Mouse (Mus musculus) limb, embryonic 15.5 days (tissue): ENCODE data around the gene Tfr2. TPM values are rescaled to one million over a fixed set of nuclear protein-coding genes. Genes with fewer than 3 reads are reported as not detected.

Source experiments
- ATAC-seq: fragments of 200-750 bp; cut with Nextera tagmentation; 2 replicates; pipeline ENCODE4 v1.8.0; 2017; ENCODE audit warnings: low read depth, moderate TSS enrichment; ENCODE audit not compliant: insufficient number of reproducible peaks, low FRiP score, low TSS enrichment
- H3K27ac ChIP-seq: fragments of 300-500 bp; sonication (generic); 2 replicates; pipeline ENCODE4 v1.5.1; 2015; ENCODE audit warnings: moderate library complexity, mild to moderate bottlenecking, inconsistent platforms
- H3K27me3 ChIP-seq: fragments of 300-500 bp; sonication (generic); 2 replicates; pipeline ENCODE4 v1.6.1; 2015; ENCODE audit warnings: inconsistent platforms
- H3K36me3 ChIP-seq: fragments of 300-500 bp; sonication (generic); 2 replicates; pipeline ENCODE4 v1.6.1; 2015; ENCODE audit warnings: inconsistent platforms
- H3K4me1 ChIP-seq: fragments of 300-500 bp; sonication (generic); 2 replicates; pipeline ENCODE4 v1.6.1; 2015; ENCODE audit warnings: inconsistent platforms
- H3K4me2 ChIP-seq: fragments of 300-500 bp; sonication (generic); 2 replicates; pipeline ENCODE4 v1.6.1; 2015; ENCODE audit warnings: mild to moderate bottlenecking, inconsistent platforms
- H3K4me3 ChIP-seq: fragments of 300-500 bp; sonication (generic); 2 replicates; pipeline ENCODE4 v1.5.1; 2015; ENCODE audit warnings: mild to moderate bottlenecking, inconsistent platforms
- H3K9ac ChIP-seq: fragments of 300-500 bp; sonication (generic); 2 replicates; pipeline ENCODE4 v1.6.1; 2015; ENCODE audit warnings: inconsistent platforms
- H3K9me3 ChIP-seq: fragments of 300-500 bp; sonication (generic); 2 replicates; pipeline ENCODE4 v1.6.1; 2016; ENCODE audit warnings: inconsistent platforms
- WGBS: fragments of 180-500 bp; shearing (Covaris S2); methylation state at CpG from one replicate; pipeline ENCODE4 v1.1.7; 2015; 5-methylcytosine and 5-hydroxymethylcytosine counted together
- polyA plus RNA-seq: library from polyadenylated mRNA; unstranded; fragments of >200 nt; fragmentation: Nextera tagmentation; extraction: Ambion mirVana; gene quantifications from 2 replicates; pipeline ENCODE4 v1.2.1, GENCODE M21; 2015

Gene Tfr2
- 1.4 and 1.6 TPM in 2 replicates for polyA plus RNA-seq

DNA sequence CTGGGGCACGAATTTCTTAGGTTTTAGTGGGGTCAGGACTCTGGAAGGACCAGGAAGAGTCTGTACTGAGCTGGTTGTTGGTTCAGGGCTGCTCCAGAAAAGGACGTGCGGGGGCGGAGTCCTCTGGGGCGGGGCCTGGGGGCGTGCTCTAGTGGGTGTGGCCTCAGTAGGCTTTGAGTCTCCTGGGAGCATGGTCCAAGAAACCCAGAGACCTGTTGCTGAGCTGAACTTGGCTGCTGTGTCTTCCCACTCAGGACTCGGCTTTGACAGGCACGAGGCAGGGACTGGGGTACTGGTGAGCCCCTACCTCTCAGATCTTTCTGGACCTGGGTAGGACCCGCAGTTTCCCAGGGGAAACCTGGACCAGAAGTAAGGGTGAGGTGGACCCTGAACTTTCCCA, at the start of gene Tfr2:
TSS of gene Tfr2 (plus strand) at position 176 of the 400 bp plus-strand sequence.
- H3K9ac ChIP-seq, result no peak within 1 kb of the TSS

DNA sequence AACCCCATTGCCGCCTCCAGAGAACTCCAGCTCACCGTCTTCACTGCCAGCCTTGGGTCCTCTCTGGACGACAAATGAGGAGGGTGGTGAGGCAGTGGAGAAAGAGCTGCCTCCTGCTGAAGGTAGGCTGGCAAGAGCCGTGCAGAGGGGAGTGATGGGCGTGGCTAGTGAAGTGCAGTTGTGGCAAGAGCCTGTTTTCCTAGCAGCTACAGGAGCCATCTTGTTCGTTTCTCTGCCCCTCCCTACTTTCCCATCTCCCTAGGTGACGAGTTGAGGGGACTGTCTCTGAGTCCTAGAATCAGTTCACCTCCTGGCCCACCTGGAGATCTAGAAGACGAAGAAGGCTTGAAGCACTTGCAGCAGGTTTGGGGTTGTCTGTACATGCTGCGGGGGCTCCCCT, 47.8 kb upstream of the Tfr2 start:
- H3K9me3 ChIP-seq, result no peaks in the 10 kb centered on the region
- H3K9ac ChIP-seq, result no peak overlapping the region
- WGBS, result 80% methylated on average over 9 of the region's 9 CpGs
- H3K4me2 ChIP-seq, result no peak overlapping the region
- no peak for ATAC-seq
- H3K4me3 ChIP-seq, result no peak overlapping the region
- H3K4me1 ChIP-seq, result peaks cover 17% of the 10 kb centered on the region
- H3K27ac ChIP-seq, result no peak overlapping the region
- H3K36me3 ChIP-seq, result peaks cover 87% of the 10 kb centered on the region
- H3K27me3 ChIP-seq, result no peaks in the 10 kb centered on the region

More for the DNA sequence above, at the start of gene Tfr2:
- H3K27me3 ChIP-seq, result peaks cover 14% of the 10 kb centered on the region
- peaks cover 9% of the 10 kb centered on the region for H3K4me1 ChIP-seq
- H3K36me3 ChIP-seq, result no peaks in the 10 kb centered on the region
- no peak within 1 kb of the TSS for H3K4me3 ChIP-seq
- no peak within 1 kb of the TSS for H3K4me2 ChIP-seq
- H3K9me3 ChIP-seq, result no peaks in the 10 kb centered on the region
- ATAC-seq, result no peak
- H3K27ac ChIP-seq, result no peak within 1 kb of the TSS
- 26% methylated on average over 9 of the region's 9 CpGs for WGBS

DNA sequence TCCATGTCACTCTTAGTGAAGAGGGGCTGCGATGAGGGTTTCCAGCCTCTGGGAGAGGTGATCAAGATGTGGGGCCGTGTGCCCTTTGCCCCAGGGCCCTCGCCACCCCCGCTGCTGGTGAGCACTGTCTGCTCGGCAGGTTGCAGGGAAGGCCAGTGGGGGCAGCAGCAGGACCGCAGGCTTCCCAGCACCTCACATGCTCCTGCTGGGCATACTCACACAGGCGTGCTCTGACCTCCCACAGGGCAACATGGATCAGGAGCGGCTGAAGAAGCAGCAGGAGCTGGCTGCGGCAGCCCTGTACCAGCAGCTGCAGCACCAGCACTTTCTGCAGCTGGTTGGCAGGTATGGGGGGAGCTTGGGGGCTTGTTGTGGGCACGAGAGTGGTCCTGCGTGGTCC, 46.9 kb upstream of the Tfr2 start:
- Histone ChIP-seq H3K4me2 (no peak overlapping the region), H3K4me1 (peaks cover 22% of the 10 kb centered on the region), H3K9me3 (no peaks in the 10 kb centered on the region), H3K27me3 (no peaks in the 10 kb centered on the region), H3K9ac (no peak overlapping the region), H3K36me3 (peaks cover 90% of the 10 kb centered on the region), H3K27ac (no peak overlapping the region), H3K4me3 (no peak overlapping the region)
- 71% methylated on average over 11 of the region's 11 CpGs for WGBS
- ATAC-seq, result no peak

DNA sequence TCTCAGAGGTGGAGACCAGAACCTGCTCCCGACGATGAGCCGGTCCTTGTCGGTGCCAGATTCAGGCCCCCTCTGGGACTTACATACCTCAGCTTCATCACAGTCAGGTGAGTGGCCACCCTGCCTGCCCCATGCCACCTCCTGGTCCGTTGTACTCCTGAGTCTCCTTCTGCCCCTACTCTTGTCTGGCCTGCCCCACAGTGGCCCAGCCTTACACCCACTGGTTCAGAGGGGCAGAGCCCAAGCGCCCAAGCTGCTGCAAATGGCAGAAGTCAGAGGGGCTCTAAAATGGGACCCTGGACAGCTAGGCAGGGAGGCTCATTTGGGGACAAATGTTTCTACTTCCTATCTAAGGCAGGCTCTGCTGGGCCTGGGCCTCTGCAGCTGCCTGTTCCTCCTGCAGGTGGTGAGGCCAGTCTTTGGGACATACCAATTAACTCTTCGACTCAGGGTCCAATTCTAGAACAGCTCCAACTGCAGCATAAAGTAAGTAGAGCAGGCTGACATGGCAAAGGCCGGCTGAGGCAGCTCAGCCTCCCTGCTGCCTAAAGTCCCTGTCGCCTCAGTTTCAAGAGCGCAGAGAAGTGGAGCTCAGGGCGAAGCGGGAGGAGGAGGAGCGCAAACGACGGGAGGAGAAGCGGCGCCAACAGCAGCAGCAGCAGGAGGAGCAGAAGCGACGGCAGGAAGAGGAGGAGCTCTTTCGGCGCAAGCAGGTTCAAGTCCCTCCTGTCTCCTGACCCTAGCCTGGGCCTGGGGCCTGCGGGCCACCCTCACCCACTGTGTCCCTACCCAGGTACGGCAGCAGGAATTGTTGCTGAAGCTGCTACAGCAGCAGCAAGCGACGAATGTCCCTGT, 46.0 kb upstream of the Tfr2 start:
- 81% methylated on average over 25 of the region's 25 CpGs for WGBS
- Histone ChIP-seq H3K4me2 (no peak overlapping the region), H3K4me3 (no peak overlapping the region), H3K9ac (no peak overlapping the region), H3K36me3 (peaks cover 95% of the 10 kb centered on the region), H3K27me3 (no peaks in the 10 kb centered on the region), H3K4me1 (peaks cover 31% of the 10 kb centered on the region), H3K27ac (peak overlapping the region; percentile 63; the same call in 1 of the 2 replicates), H3K9me3 (no peaks in the 10 kb centered on the region)
- ATAC-seq, result no peak

DNA sequence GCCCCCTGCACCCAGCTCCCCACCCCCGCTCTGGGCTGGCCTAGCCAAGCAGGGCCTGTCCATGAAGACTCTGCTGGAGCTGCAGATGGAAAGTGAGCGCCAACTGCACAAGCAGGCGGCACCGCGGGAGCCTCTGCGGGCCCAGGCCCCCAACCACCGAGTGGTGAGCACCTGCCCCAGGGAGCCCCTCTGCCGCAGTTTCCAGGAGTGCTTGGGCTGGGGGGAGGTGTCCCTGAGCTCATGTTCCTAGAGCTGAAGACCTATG, 45.5 kb upstream of the Tfr2 start:
- no peaks in the 10 kb centered on the region for H3K9me3 ChIP-seq
- peak overlapping the region; percentile 48; the same call in 1 of the 2 replicates for H3K27ac ChIP-seq
- H3K9ac ChIP-seq, result no peak overlapping the region
- peaks cover 95% of the 10 kb centered on the region for H3K36me3 ChIP-seq
- no peaks in the 10 kb centered on the region for H3K27me3 ChIP-seq
- H3K4me1 ChIP-seq, result peaks cover 32% of the 10 kb centered on the region
- H3K4me3 ChIP-seq, result no peak overlapping the region
- ATAC-seq, result no peak
- H3K4me2 ChIP-seq, result no peak overlapping the region
- WGBS, result 81% methylated on average over 8 of the region's 8 CpGs

DNA sequence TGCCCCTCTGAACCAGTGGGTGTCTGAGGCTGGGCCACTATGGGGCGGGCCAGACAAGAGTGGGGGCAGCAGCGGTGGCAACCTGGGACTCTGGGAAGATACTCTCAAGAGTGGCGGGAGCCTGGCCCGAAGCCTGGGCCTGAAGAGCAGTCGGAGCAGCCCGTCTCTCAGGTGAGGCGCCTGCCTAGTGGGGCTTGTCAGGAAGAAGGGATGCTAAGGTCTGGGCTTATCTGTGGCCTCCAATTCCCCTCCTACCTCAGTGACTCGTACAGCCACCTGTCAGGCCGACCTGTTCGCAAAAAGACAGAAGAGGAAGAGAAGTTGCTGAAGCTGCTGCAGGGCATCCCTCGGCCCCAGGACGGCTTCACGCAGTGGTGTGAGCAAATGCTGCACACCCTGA, 45.0 kb upstream of the Tfr2 start:
- no peak for ATAC-seq
- H3K9ac ChIP-seq, result no peak overlapping the region
- peak overlapping the region; percentile 50 for H3K27ac ChIP-seq
- WGBS, result 87% methylated on average over 10 of the region's 13 CpGs
- no peaks in the 10 kb centered on the region for H3K27me3 ChIP-seq
- H3K4me1 ChIP-seq, result peaks cover 37% of the 10 kb centered on the region
- no peak overlapping the region for H3K4me3 ChIP-seq
- no peaks in the 10 kb centered on the region for H3K9me3 ChIP-seq
- no peak overlapping the region for H3K4me2 ChIP-seq
- H3K36me3 ChIP-seq, result peaks cover 95% of the 10 kb centered on the region

DNA sequence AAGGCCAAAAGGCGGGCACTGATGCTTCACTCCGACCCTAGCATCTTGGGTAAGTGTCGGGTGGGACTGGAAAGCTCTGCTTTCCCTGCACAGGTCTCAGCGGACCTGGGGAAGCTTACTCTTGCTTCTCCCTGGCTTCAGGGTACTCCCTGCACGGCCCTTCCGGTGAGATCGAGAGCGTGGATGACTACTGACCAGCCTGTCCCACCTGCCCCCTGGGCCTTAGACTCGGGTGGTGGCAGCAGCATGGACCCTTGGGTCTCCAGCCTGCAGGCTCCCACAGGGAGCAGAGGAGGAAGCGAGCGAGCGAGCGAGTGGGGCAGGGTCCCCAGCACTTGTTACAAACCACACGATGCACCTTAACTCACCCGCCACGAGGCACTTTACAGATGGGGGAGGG, 44.1 kb upstream of the Tfr2 start:
- Histone ChIP-seq H3K4me3 (no peak overlapping the region), H3K27ac (peak overlapping the region; percentile 50), H3K9me3 (no peaks in the 10 kb centered on the region), H3K36me3 (peaks cover 93% of the 10 kb centered on the region), H3K4me1 (peaks cover 46% of the 10 kb centered on the region), H3K9ac (no peak overlapping the region), H3K4me2 (no peak overlapping the region), H3K27me3 (no peaks in the 10 kb centered on the region)
- WGBS, result 75% methylated on average over 16 of the region's 16 CpGs
- no peak for ATAC-seq

DNA sequence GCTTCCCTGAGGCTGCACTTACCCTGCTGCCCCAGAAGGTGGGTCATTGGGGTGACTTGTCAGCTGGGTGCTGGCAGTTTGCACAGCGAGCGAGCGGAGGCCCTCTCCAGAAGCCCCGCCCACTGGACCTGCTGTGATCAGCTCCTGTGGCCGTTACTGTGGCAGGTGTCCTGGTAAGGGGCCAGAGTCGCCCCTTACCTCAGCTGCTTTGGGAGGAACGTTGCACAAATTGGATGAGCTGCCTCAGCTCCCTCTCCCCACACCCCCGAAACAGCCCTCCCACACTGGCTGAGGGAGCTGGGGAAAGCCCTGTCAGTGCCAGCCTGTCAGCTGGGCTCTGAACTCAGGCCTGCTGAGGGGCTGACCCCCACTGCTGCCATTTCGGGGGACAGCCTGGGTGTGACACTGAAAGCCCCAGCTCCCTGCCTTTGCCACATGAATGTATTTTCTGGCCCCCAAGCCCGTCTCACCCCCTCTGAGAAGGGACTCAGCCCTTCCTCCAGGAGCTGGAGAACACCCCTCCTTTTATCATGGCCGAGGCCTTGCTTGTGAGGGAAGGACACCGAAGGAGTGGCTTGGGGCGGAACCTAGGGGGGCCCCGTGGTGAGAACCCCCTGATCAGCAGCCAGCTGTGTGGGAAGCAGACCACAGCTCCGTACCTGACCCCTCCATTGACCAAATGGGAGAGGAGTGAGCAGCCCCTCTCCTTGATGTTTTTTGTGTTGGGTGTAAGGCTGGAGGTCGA, 43.3 kb upstream of the Tfr2 start:
- Histone ChIP-seq H3K9me3 (no peaks in the 10 kb centered on the region), H3K4me2 (no peak overlapping the region), H3K27me3 (no peaks in the 10 kb centered on the region), H3K36me3 (peaks cover 84% of the 10 kb centered on the region), H3K9ac (no peak overlapping the region), H3K27ac (peak overlapping the region; percentile 50), H3K4me3 (no peak overlapping the region), H3K4me1 (peaks cover 49% of the 10 kb centered on the region)
- ATAC-seq, result no peak
- WGBS, result 48% methylated on average over 16 of the region's 16 CpGs

DNA sequence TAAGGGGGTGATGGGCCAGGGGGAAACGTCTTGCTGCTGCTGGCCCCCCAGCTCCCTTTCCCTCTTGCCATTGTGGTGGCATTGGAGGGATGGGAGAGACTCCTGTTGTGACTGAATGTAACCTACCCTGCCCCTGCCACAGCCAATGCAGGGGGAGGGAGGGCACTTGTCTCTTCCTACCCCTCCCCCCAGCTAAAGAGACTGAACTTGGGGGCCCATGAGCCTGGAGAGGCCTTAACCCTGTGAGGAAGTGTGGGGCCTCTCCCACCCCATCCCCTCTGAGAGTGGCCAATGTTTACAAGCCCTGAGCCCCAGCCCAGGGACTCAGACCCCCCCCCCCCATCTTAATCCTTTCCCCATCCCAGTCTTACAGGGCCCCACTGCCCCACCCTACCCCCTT, 42.2 kb upstream of the Tfr2 start:
- WGBS, result 58% methylated on average over 1 of the region's 1 CpGs
- no peak overlapping the region for H3K4me2 ChIP-seq
- no peak overlapping the region for H3K9ac ChIP-seq
- peaks cover 49% of the 10 kb centered on the region for H3K4me1 ChIP-seq
- H3K9me3 ChIP-seq, result no peaks in the 10 kb centered on the region
- peaks cover 74% of the 10 kb centered on the region for H3K36me3 ChIP-seq
- ATAC-seq, result no peak
- H3K27ac ChIP-seq, result peak overlapping the region; percentile 57
- no peak overlapping the region for H3K4me3 ChIP-seq
- H3K27me3 ChIP-seq, result no peaks in the 10 kb centered on the region

DNA sequence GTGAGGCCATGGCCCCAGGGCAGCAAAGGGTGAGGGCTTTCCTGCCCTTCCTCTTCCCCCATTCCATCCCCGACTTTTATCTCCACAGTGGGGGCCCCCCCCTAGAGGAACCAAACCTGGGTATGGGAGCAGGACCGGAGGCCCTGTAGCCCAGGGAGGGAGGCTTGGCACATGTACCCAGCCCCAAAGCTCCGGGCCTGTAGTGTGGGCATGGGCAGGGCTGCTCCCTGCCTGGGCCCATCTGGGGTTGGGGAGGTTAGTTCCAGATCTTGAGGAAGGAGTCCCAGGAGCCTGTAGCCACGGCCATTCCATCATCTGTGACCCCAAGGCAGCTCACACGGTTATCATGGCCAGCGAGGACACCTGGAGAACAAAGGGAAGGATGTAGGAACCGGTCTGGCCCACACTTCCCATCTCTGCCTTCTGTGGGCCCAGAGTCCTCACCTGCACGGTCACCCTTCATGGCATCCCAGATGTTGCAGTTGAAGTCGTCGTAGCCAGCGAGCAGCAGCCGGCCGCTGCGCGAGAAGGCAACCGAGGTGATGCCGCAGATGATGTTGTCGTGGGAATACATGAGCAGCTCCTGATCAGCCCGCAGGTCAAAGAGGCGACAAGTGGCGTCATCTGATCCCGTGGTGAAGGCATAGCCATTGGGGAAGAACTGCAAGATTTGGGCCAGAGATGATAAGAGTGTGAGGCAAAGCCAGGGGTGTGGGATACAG, 41.2 kb upstream of the Tfr2 start:
- Histone ChIP-seq H3K9me3 (no peaks in the 10 kb centered on the region), H3K4me2 (no peak overlapping the region), H3K4me3 (no peak overlapping the region), H3K9ac (no peak overlapping the region), H3K27me3 (no peaks in the 10 kb centered on the region), H3K36me3 (peaks cover 64% of the 10 kb centered on the region), H3K27ac (peak overlapping the region; percentile 57), H3K4me1 (peaks cover 49% of the 10 kb centered on the region)
- WGBS, result 76% methylated on average over 22 of the region's 22 CpGs
- no peak for ATAC-seq

DNA sequence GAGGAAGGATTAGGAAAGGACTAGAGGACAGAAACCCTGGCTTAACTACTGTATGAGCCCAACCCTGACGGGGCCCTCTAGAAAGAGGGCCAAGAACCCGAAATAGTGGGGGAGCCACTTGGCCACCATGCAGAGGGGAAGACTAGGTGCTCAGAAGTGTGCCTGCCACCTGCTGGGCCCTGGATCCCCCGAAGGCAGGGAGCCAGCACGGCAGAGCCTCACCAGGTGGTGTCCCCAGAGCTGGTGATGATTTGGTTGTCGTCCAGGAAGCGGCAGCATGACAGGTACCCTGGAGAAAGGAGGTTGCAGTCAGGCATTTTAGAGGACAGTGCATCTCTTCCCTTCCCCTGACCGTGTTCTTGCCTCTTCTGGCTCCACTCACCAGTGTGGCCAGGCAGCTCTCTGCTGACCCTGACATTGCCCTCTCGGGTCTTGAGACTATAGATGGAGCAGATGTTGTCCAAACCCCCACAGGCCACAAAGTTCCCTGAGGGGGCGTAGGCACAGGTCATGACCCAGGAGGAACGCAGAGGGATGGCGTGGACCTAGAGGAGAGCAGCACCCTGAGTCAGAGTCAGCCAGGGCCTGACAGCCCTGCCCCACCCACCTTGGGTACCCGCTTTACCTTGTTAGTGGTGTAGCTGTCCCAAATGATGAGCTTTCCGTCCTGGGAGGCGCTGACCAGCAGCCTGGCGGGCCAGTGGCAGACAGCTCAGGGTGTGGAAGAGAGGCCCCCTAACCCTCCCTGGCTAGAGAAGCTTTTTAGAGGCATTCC, 40.2 kb upstream of the Tfr2 start:
- peak overlapping the region; percentile 96 for H3K27ac ChIP-seq
- no peak overlapping the region for H3K9ac ChIP-seq
- no peaks in the 10 kb centered on the region for H3K27me3 ChIP-seq
- H3K4me2 ChIP-seq, result 0 out of 2 replicates have a peak overlapping the region, but pooled peaks have one; percentile 71
- H3K9me3 ChIP-seq, result no peaks in the 10 kb centered on the region
- ATAC-seq, result no peak
- peaks cover 49% of the 10 kb centered on the region for H3K4me1 ChIP-seq
- peaks cover 54% of the 10 kb centered on the region for H3K36me3 ChIP-seq
- 75% methylated on average over 15 of the region's 15 CpGs for WGBS
- peak overlapping the region; percentile 85; the same call in 1 of the 2 replicates for H3K4me3 ChIP-seq
